Mouse (Mus musculus): ENCODE results near the gene Nipsnap2. TPM values are rescaled to one million over a fixed set of nuclear protein-coding genes. Genes with fewer than 3 reads are reported as not detected.

The Nipsnap2 gene
- polyA plus RNA-seq, 1 experiment from 2014 or later = 92.5 TPM

DNA sequence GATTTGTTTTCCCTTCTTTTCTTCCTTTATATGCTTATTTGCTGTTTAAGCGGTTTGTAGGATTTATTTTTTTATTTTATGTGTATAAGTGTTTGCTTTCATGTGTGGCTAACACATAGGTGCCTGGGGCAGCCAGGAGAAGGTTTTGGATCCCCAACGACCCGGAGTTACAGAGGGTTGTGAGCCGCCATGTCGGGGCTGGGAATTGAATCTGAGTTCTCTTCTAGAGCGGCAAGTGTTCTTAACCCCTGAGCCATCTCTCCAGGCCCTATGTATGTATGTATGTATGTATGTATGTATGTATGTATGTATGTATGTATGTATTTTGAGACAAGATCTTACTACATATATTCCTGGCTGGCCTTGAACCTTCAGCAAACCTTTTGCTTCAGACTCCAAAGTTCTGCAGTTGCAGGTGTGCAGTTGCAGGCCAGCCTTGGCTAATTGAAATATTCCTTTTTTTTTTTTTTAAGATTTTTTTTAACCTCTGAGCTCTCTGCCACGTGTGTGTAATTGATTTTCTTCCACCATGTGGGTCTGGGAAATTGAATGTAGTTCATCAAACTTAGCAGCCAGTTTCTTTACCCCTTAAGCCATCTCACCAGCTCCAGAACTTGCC, 1.0 kb downstream of the Nipsnap2 start:
- Histone ChIP-seq H3K9ac (ENCODE audit: low read length) (peak overlapping the region; percentile 97), H3K27me3 (ENCODE audit: control insufficient read depth, insufficient read depth, low read length) (no peaks in the 10 kb centered on the region), H3K27ac (replicated peaks) (peak overlapping the region; percentile 99), H3K4me3 (ENCODE audit: low read depth, low read length) (peak overlapping the region; percentile 86), H3K9me3 (ENCODE audit: control insufficient read depth, low read length) (no peaks in the 10 kb centered on the region), H3K4me1 (replicated peaks; ENCODE audit: control insufficient read depth, insufficient read depth) (peaks cover 5% of the 10 kb centered on the region; the same call in 1 of the 2 replicates), H3K36me3 (ENCODE audit: control insufficient read depth, insufficient read depth, low read length) (no peaks in the 10 kb centered on the region), H3K4me2 (replicated peaks; ENCODE audit: low read depth) (peak overlapping the region; percentile 63)
- TF ChIP-seq CTCF (IDR thresholded peaks at IDR 0.05; ENCODE audit: low read depth) (no peak), EP300 (optimal IDR thresholded peaks at IDR 0.05) (no peak)
- ATAC-seq (ENCODE audit: low FRiP score, low TSS enrichment) (no peak), DNase-seq (ENCODE audit: low spot score) (no peak)
- 23% methylated on average over 7 of the region's 7 CpGs for WGBS

DNA sequence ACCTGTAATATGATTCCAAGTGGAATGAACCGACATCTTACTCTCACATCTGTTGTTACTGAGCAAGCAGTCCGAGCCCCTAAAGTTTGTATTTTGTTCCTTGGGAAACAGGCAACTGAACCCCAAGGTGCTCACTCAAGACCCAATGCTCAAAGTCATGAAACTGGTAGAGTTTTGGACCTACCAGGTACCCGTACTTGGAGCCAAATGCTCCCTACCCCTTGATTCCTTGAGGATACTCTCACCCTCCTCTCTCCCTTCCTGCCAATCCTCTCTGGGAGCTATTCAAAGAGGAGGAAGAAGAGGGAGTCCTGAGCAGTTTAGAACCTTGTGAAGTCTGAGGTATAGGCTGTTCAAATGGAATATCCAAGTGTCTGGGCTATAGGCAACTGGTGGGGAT, 1.9 kb downstream of the Nipsnap2 start:
- Histone ChIP-seq H3K9me3 (ENCODE audit: control insufficient read depth, low read length) (no peaks in the 10 kb centered on the region), H3K9ac (ENCODE audit: low read length) (no peak overlapping the region), H3K4me1 (replicated peaks; ENCODE audit: control insufficient read depth, insufficient read depth) (peaks cover 5% of the 10 kb centered on the region; the same call in 1 of the 2 replicates), H3K27me3 (ENCODE audit: control insufficient read depth, insufficient read depth, low read length) (no peaks in the 10 kb centered on the region), H3K4me3 (ENCODE audit: low read depth, low read length) (no peak overlapping the region), H3K36me3 (ENCODE audit: control insufficient read depth, insufficient read depth, low read length) (no peaks in the 10 kb centered on the region), H3K4me2 (replicated peaks; ENCODE audit: low read depth) (no peak overlapping the region), H3K27ac (replicated peaks) (no peak overlapping the region)
- 85% methylated on average over 3 of the region's 3 CpGs for WGBS
- TF ChIP-seq EP300 (optimal IDR thresholded peaks at IDR 0.05) (no peak), CTCF (IDR thresholded peaks at IDR 0.05; ENCODE audit: low read depth) (no peak)
- DNase-seq (ENCODE audit: low spot score) = no peak
- no peak for ATAC-seq (ENCODE audit: low FRiP score, low TSS enrichment)

DNA sequence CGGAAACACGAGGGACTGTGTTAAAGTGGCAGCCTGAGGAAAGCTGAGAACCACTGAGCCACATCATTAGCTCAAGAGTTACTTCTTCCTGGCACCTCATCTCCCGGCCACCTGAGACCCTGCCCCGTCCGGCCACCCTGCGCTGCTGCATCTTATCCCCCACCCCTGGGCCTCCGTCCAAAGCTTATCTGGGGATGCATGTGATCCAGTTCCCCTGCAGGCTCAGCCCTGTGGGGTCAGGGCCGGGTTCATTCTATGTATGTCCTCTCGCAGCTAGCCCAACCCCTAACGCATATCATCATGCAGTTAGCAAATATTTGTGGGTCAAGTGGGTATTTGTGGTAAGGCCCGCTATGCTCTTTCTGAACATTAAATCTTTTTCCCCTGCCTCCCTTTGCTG, 4.4 kb downstream of the Nipsnap2 start:
- Histone ChIP-seq H3K4me2 (replicated peaks; ENCODE audit: low read depth) (no peak overlapping the region), H3K36me3 (ENCODE audit: control insufficient read depth, insufficient read depth, low read length) (no peaks in the 10 kb centered on the region), H3K4me1 (replicated peaks; ENCODE audit: control insufficient read depth, insufficient read depth) (peaks cover 5% of the 10 kb centered on the region; the same call in 1 of the 2 replicates), H3K4me3 (ENCODE audit: low read depth, low read length) (no peak overlapping the region), H3K9me3 (ENCODE audit: control insufficient read depth, low read length) (no peaks in the 10 kb centered on the region), H3K27ac (replicated peaks) (no peak overlapping the region), H3K27me3 (ENCODE audit: control insufficient read depth, insufficient read depth, low read length) (no peaks in the 10 kb centered on the region), H3K9ac (ENCODE audit: low read length) (peak overlapping the region; percentile 35; the same call in 1 of the 2 replicates)
- 27% methylated on average over 11 of the region's 11 CpGs for WGBS
- DNase-seq (ENCODE audit: low spot score) = peak; percentile 41
- no peak for ATAC-seq (ENCODE audit: low FRiP score, low TSS enrichment)
- TF ChIP-seq EP300 (optimal IDR thresholded peaks at IDR 0.05) (no peak), CTCF (IDR thresholded peaks at IDR 0.05; ENCODE audit: low read depth) (no peak)

DNA sequence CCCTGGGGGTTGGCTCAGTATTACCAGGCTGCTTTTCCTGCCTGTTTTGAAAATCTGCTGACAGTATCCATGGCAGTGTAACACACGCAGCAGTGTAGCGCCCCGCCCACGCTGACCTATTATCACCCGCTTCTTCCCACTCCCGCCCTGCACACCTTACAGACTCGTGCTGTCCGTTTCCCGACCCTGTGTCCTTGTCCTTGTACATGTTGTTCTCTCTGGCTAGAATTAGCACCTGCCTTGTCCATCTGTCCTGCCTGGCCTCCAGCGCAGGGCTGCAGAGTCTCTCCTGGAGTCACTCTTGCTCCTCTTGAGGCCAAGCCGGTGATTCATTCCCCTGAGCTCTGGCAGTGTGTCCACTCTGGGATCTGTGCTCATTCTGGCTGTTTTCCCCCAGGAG, 5.5 kb downstream of the Nipsnap2 start:
- no peak for TF ChIP-seq CTCF (IDR thresholded peaks at IDR 0.05; ENCODE audit: low read depth)
- TF ChIP-seq EP300 (optimal IDR thresholded peaks at IDR 0.05) = no peak
- Histone ChIP-seq H3K9me3 (ENCODE audit: control insufficient read depth, low read length) (no peaks in the 10 kb centered on the region), H3K4me1 (replicated peaks; ENCODE audit: control insufficient read depth, insufficient read depth) (peaks cover 5% of the 10 kb centered on the region; the same call in 1 of the 2 replicates), H3K4me2 (replicated peaks; ENCODE audit: low read depth) (0 out of 2 replicates have a peak overlapping the region, but pooled peaks have one; percentile 2), H3K4me3 (ENCODE audit: low read depth, low read length) (no peak overlapping the region), H3K9ac (ENCODE audit: low read length) (no peak overlapping the region), H3K27ac (replicated peaks) (no peak overlapping the region), H3K27me3 (ENCODE audit: control insufficient read depth, insufficient read depth, low read length) (no peaks in the 10 kb centered on the region), H3K36me3 (ENCODE audit: control insufficient read depth, insufficient read depth, low read length) (no peaks in the 10 kb centered on the region)
- DNase-seq (ENCODE audit: low spot score) (peak; percentile 68), ATAC-seq (ENCODE audit: low FRiP score, low TSS enrichment) (peak; percentile 70)
- 49% methylated on average over 11 of the region's 11 CpGs for WGBS

DNA sequence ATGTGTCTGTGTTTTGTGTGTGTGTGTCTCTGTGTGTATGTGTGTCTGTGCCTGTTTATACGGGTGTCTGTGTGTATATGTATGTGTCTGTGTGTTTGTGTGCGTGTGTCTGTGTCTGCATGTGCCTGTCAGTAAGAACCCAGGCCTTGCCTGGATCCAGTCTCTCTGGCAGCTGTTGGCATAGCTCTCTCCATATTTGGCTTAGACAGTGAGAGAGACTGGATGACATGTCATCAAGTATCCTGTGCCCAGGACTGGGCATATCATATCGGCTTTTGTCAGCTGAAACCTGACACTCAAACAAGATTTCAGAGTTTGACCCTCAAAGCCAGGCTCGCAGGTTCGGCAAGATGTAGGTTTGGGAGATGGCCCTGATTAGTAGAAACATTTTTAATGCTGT, 6.2 kb downstream of the Nipsnap2 start:
- peaks cover 5% of the 10 kb centered on the region; the same call in 1 of the 2 replicates for H3K4me1 ChIP-seq (replicated peaks; ENCODE audit: control insufficient read depth, insufficient read depth)
- H3K27ac ChIP-seq (replicated peaks) = no peak overlapping the region
- H3K27me3 ChIP-seq (ENCODE audit: control insufficient read depth, insufficient read depth, low read length) = no peaks in the 10 kb centered on the region
- H3K9ac ChIP-seq (ENCODE audit: low read length) = no peak overlapping the region
- TF ChIP-seq CTCF (IDR thresholded peaks at IDR 0.05; ENCODE audit: low read depth) (no peak), EP300 (optimal IDR thresholded peaks at IDR 0.05) (no peak)
- WGBS = 56% methylated on average over 5 of the region's 5 CpGs
- no peak overlapping the region for H3K4me3 ChIP-seq (ENCODE audit: low read depth, low read length)
- no peak overlapping the region for H3K4me2 ChIP-seq (replicated peaks; ENCODE audit: low read depth)
- DNase-seq (ENCODE audit: low spot score) (no peak), ATAC-seq (ENCODE audit: low FRiP score, low TSS enrichment) (no peak)
- H3K9me3 ChIP-seq (ENCODE audit: control insufficient read depth, low read length) = no peaks in the 10 kb centered on the region
- no peaks in the 10 kb centered on the region for H3K36me3 ChIP-seq (ENCODE audit: control insufficient read depth, insufficient read depth, low read length)

DNA sequence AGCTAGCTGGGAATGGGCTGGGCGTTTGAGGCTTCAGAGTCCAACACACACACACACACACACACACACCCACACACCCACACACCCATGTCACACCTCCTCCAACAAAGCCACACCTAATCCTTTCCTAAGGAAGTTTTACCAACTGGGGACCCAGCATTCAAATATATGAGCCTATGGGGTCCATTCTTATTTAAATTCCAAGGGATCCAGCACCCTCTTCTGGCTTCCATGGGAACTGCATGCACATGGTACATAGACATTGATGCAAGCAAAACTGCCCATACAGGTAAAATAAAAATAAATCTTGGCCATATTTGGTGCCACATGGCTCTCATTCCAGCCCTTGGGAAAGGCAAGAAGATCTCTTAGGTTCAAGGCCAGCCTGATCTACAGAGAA, 16.1 kb downstream of the Nipsnap2 start:
- H3K4me2 ChIP-seq (replicated peaks; ENCODE audit: low read depth) = no peak overlapping the region
- DNase-seq (ENCODE audit: low spot score) (peak; percentile 50), ATAC-seq (ENCODE audit: low FRiP score, low TSS enrichment) (peak; percentile 57)
- WGBS = 56% methylated on average over 1 of the region's 1 CpGs
- H3K4me3 ChIP-seq (ENCODE audit: low read depth, low read length) = no peak overlapping the region
- no peaks in the 10 kb centered on the region for H3K9me3 ChIP-seq (ENCODE audit: control insufficient read depth, low read length)
- H3K9ac ChIP-seq (ENCODE audit: low read length) = no peak overlapping the region
- no peak overlapping the region for H3K27ac ChIP-seq (replicated peaks)
- no peaks in the 10 kb centered on the region for H3K27me3 ChIP-seq (ENCODE audit: control insufficient read depth, insufficient read depth, low read length)
- TF ChIP-seq CTCF (IDR thresholded peaks at IDR 0.05; ENCODE audit: low read depth) = peak; percentile 78
- no peak for TF ChIP-seq EP300 (optimal IDR thresholded peaks at IDR 0.05)
- H3K4me1 ChIP-seq (replicated peaks; ENCODE audit: control insufficient read depth, insufficient read depth) = no peaks in the 10 kb centered on the region
- peaks cover 15% of the 10 kb centered on the region for H3K36me3 ChIP-seq (ENCODE audit: control insufficient read depth, insufficient read depth, low read length)

Data from stomach, postnatal 0 days (tissue).